Mouse (Mus musculus) hindbrain, embryonic 14.5 days (tissue): ENCODE measurements around the gene Dpagt1. TPM values are rescaled to one million over a fixed set of nuclear protein-coding genes. Genes with fewer than 3 reads are reported as not detected.

Source experiments
- ATAC-seq: fragments of 200-750 bp; cut with Nextera tagmentation; 2 replicates; pipeline ENCODE4 v1.8.0; 2017; ENCODE audit warnings: moderate number of reproducible peaks, mild to moderate bottlenecking, moderate TSS enrichment, moderate library complexity; ENCODE audit not compliant: low FRiP score
- DNase-seq: peaks from one replicate; pipeline ENCODE4 v3.0.0-alpha.2; 2015; ENCODE audit warnings: low spot score
- H3K27ac ChIP-seq: fragments of 300-500 bp; sonication (generic); 2 replicates; pipeline ENCODE4 v1.5.1; 2014; ENCODE audit warnings: mild to moderate bottlenecking, moderate library complexity
- H3K27me3 ChIP-seq: fragments of 300-500 bp; sonication (generic); 2 replicates; pipeline ENCODE4 v1.6.1; 2014; ENCODE audit warnings: mild to moderate bottlenecking, low read length, mixed read lengths; ENCODE audit not compliant: control insufficient read depth, insufficient read depth
- H3K36me3 ChIP-seq: fragments of 300-500 bp; sonication (generic); replicated peaks from 2 replicates; pipeline ENCODE4 v1.6.1; 2014; ENCODE audit not compliant: control insufficient read depth, insufficient read depth
- H3K4me1 ChIP-seq: fragments of 300-500 bp; sonication (generic); replicated peaks from 2 replicates; pipeline ENCODE4 v1.6.1; 2014; ENCODE audit warnings: antibody characterized with exemption, low read length, mixed read lengths; ENCODE audit not compliant: control insufficient read depth, insufficient read depth
- H3K4me2 ChIP-seq: fragments of 300-500 bp; sonication (generic); replicated peaks from 2 replicates; pipeline ENCODE4 v1.6.1; 2014; ENCODE audit warnings: mild to moderate bottlenecking, moderate library complexity
- H3K4me3 ChIP-seq: fragments of 300-500 bp; sonication (generic); replicated peaks from 2 replicates; pipeline ENCODE4 v1.5.1; 2014; ENCODE audit warnings: mild to moderate bottlenecking, low read length
- H3K9ac ChIP-seq: fragments of 300-500 bp; sonication (generic); 2 replicates; pipeline ENCODE4 v1.6.1; 2014
- H3K9me3 ChIP-seq: fragments of 300-500 bp; sonication (generic); 2 replicates; pipeline ENCODE4 v1.6.1; 2016; ENCODE audit warnings: low read length; ENCODE audit not compliant: control insufficient read depth
- WGBS: fragments of 180-500 bp; shearing (Covaris S2); extraction: QIAGEN DNeasy Blood & Tissue Kit; methylation state at CpG from one replicate; pipeline ENCODE4 v1.1.7; 2014; 5-methylcytosine and 5-hydroxymethylcytosine counted together
- polyA plus RNA-seq: library from polyadenylated mRNA; unstranded; fragments of >200 nt; fragmentation: Nextera tagmentation; extraction: Ambion mirVana; gene quantifications from 2 replicates; pipeline ENCODE4 v1.2.1, GENCODE M21; 2014

Dpagt1 gene
- polyA plus RNA-seq, result 34.6 and 36.1 TPM in 2 replicates

DNA sequence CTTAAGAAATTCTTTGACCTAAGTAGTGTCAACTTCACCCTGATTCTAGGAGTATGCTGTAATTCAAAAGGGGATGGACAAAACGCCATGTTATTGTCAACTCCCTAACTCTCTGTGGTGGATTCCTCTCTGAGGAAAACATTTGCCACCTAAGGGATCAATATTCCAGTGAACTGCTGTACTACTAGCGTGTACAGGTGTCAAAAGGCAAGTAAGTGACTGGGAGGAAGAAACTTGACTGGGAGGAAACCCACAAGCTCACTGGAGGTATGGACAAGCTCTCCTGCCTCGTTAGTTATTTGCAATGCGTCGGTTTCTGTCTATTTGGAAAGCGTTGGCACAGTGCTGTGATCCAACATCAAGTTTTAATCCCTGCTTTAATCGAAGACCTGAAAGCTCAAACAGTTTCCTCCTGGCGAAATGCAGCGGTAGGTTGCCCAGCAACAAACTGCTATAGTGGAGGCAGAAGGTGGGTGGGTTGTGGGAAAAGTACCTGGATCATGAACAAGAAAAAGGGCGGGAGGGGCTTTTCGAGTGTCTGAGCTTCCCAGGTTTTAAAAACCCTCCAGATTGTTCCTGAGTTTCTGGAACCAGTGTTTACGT, at the start of gene Dpagt1:
TSS of gene Dpagt1 (plus strand) at position 252 of the 603 bp plus-strand sequence.
- no peaks in the 10 kb centered on the region for H3K27me3 ChIP-seq
- H3K4me1 ChIP-seq, result peaks cover 13% of the 10 kb centered on the region
- 4% methylated on average over 12 of the region's 12 CpGs for WGBS
- peak within 1 kb of the TSS; percentile 87 for H3K27ac ChIP-seq
- H3K4me3 ChIP-seq, result peak within 1 kb of the TSS; percentile 84
- H3K4me2 ChIP-seq, result peak within 1 kb of the TSS; percentile 86
- H3K9ac ChIP-seq, result peak within 1 kb of the TSS; percentile 86
- ATAC-seq, result 0 out of 2 replicates have a peak, but pooled peaks have one; percentile 22
- H3K36me3 ChIP-seq, result peaks cover 23% of the 10 kb centered on the region
- no peaks in the 10 kb centered on the region for H3K9me3 ChIP-seq
- no peak for DNase-seq

DNA sequence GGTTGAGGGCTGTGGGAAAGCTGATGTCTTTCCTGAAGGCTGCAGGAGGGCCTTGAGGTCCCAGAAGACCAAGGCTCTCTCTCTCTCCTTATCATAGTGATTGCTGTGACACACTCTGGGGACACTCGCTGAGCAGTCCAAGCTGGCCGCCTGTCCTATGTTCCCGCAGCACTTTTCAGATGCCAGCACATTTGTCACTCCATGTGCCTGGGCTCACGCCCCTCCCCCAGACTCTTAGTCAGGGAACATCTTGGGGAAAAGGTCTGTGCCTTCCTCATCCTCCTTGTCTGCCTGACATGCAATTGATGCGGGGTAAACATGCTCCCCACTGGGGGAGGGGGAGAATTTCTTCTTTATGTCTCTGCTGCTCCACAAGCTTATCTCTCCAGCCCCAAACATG, 42.6 kb upstream of the Dpagt1 start:
- no peaks in the 10 kb centered on the region for H3K9me3 ChIP-seq
- no peak overlapping the region for H3K9ac ChIP-seq
- H3K27ac ChIP-seq, result no peak overlapping the region
- no peak for ATAC-seq
- H3K36me3 ChIP-seq, result peaks cover 48% of the 10 kb centered on the region
- 59% methylated on average over 5 of the region's 5 CpGs for WGBS
- H3K4me1 ChIP-seq, result peaks cover 11% of the 10 kb centered on the region
- H3K27me3 ChIP-seq, result no peaks in the 10 kb centered on the region
- DNase-seq, result no peak
- no peak overlapping the region for H3K4me3 ChIP-seq
- no peak overlapping the region for H3K4me2 ChIP-seq

DNA sequence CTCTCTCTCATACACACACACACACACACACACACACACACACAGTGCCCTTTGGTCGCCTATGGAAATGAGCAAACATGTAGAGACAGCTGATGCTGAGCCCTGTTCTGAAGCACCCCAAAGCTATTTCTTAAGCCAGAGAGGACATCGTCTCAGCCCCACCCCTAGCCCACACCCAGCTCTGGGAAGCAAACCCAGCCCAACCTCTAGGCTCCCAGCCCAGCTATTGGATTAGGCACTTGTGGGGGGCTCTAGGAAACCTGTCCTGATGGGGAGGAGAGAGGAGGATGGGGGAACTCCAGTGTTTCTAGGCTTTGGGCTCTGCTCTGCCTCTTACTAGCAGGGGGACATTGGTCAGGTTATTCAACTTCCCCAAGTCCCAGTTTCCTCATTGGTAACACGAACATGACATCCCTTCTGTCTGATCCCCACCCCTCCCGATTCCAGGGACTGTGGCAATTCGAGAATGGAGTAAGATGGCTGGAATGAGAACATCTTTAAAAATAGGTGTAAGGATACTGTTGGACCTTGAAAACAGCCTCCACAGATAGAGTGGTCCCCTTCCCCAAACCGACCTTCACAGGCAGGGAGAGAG, 39.5 kb upstream of the Dpagt1 start:
- DNase-seq (no peak), ATAC-seq (no peak)
- Histone ChIP-seq H3K9me3 (no peaks in the 10 kb centered on the region), H3K4me2 (peak overlapping the region; percentile 73), H3K36me3 (peaks cover 29% of the 10 kb centered on the region), H3K9ac (peak overlapping the region; percentile 81), H3K4me1 (peaks cover 24% of the 10 kb centered on the region), H3K27me3 (no peaks in the 10 kb centered on the region), H3K27ac (no peak overlapping the region), H3K4me3 (peak overlapping the region; percentile 66)
- WGBS, result 7% methylated on average over 6 of the region's 6 CpGs

DNA sequence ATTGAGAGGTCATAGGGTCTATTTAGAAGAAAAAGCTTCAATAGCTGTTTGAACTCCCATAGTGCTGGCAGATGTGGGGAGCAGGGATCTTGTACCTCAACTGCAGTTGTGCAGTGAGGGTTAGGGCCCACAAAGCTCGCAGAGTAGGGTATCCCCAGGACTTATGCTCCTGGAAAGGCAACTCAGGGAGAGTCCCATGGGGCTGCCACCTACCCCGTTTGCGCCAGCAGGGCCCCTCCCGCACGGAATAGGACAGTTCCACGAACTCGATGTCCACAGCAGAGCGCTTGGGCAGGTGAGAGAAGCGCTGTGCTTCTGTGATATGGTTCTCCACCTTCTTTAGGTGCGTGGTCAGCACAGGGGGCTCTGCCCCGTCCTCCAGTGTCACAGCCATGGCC, 38.8 kb upstream of the Dpagt1 start:
- no peak for DNase-seq
- H3K4me2 ChIP-seq, result peak overlapping the region; percentile 73
- peak; percentile 15; the same call in 1 of the 2 replicates for ATAC-seq
- peak overlapping the region; percentile 66 for H3K4me3 ChIP-seq
- peak overlapping the region; percentile 78; the same call in 1 of the 2 replicates for H3K27ac ChIP-seq
- 5% methylated on average over 11 of the region's 11 CpGs for WGBS
- no peaks in the 10 kb centered on the region for H3K9me3 ChIP-seq
- peak overlapping the region; percentile 81 for H3K9ac ChIP-seq
- H3K4me1 ChIP-seq, result peaks cover 24% of the 10 kb centered on the region
- H3K36me3 ChIP-seq, result peaks cover 27% of the 10 kb centered on the region
- H3K27me3 ChIP-seq, result no peaks in the 10 kb centered on the region

DNA sequence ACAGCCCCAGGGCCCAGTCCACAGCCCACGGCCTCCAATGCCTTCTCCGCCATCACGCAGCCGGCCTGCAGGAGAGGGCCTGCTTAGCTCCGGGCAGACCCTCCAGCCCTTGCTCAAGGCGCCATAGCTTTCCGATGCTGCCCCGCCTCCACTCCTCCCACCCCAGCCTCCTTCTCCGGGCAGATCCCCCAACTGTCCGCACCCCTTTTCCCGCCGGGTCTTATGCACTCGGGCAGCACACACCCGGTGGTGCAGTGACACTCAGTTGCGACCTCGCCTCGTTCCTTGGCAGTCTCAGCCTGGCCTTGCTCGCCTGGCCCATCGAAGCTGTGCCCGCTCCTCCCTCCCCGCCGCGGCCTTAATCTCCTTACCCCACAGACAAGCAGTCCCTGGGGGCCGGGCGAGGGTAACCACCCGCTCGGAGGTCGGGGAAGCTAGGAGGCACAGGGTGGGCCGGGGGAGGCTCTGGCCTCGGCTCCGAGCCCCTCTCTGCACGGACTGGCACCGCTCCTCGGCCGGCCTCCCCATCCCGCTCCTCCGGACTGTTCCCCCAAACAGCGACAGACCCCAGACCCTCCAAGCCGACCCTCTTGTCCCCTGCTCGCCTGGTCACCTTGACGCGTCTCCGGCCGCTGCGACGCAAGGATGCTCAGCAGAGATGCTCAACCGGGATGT, 38.3 kb upstream of the Dpagt1 start:
- WGBS, result under 1% methylated on average over 44 of the region's 47 CpGs
- no peaks in the 10 kb centered on the region for H3K9me3 ChIP-seq
- peaks cover 24% of the 10 kb centered on the region for H3K4me1 ChIP-seq
- peak overlapping the region; percentile 73 for H3K4me2 ChIP-seq
- peak; percentile 44 for DNase-seq
- ATAC-seq, result peak; percentile 61
- H3K4me3 ChIP-seq, result peak overlapping the region; percentile 66
- peaks cover 29% of the 10 kb centered on the region for H3K36me3 ChIP-seq
- H3K27me3 ChIP-seq, result no peaks in the 10 kb centered on the region
- H3K27ac ChIP-seq, result peak overlapping the region; percentile 78
- peak overlapping the region; percentile 81 for H3K9ac ChIP-seq

DNA sequence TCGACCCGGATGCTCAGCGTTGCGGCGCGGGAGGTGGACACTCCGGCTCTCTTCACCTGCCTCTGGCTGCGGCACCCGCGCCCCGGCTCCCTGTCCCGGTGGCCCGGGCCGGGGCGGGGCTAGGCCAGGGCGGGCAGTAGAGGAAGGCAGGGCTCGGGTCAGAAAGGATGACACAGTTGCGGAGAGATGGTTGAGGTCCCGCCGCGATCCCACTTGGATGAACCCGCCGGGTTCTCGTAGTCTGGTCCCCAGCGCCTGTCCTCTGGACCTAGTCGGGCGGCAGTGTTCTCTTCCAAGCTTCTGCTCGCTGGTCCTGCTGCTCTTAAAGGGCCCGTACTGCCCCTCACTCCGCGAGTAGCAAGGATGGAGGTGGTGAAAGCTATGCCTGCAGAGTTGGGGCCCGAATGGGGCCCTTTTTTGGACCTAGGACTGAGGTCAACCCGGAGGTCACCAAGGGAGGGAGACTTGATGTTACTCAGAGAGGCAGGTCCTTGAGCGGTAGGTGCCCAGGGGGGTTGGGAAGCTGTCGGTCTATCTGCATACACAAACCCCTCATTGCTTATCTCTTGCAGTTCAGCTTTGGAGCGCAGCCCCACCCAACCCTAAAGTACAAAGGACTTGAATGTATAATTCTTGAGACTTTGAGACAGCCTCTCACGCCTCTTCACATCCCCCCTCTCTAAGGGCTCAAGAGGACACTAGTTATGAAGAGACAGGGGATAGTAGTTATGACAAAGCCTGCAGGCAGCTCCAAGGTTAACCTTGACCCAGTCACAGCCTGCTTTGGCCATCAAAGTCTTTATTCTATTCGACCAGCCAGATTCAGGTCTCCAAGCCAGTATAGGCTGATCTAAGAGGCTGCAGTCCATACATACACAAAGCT, 37.5 kb upstream of the Dpagt1 start, which contains the start of gene Abcg4:
TSS of gene Abcg4 (minus strand) at position 540 of the 883 bp plus-strand sequence.
- ATAC-seq (peak; percentile 69), DNase-seq (peak; percentile 55)
- no peaks in the 10 kb centered on the region for H3K27me3 ChIP-seq
- H3K9me3 ChIP-seq, result no peaks in the 10 kb centered on the region
- peak within 1 kb of the TSS; percentile 73 for H3K4me2 ChIP-seq
- peaks cover 24% of the 10 kb centered on the region for H3K4me1 ChIP-seq
- H3K36me3 ChIP-seq, result peaks cover 36% of the 10 kb centered on the region
- peak within 1 kb of the TSS; percentile 81 for H3K9ac ChIP-seq
- H3K27ac ChIP-seq, result peak within 1 kb of the TSS; percentile 78
- WGBS, result under 1% methylated on average over 38 of the region's 38 CpGs
- H3K4me3 ChIP-seq, result peak within 1 kb of the TSS; percentile 66

DNA sequence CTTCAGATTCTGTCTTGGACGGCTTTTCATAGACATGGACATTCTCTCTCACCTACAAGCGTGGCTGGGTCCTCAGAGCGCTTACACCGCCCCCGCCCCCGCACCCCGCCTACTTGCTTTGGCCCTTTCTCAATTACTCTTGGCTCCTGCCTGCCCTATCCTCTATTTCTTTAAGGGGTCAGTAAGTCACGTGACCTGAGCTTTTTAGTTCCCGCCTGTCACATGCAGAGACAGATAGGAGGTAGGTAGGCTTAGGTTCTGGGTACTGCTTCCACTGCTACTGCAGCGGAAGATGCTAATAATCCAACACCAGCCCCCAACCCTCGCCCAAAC, 36.9 kb upstream of the Dpagt1 start:
- Histone ChIP-seq H3K4me2 (peak overlapping the region; percentile 73), H3K9me3 (no peaks in the 10 kb centered on the region), H3K9ac (peak overlapping the region; percentile 81), H3K4me1 (peaks cover 24% of the 10 kb centered on the region), H3K36me3 (peaks cover 37% of the 10 kb centered on the region), H3K4me3 (peak overlapping the region; percentile 66), H3K27me3 (no peaks in the 10 kb centered on the region), H3K27ac (no peak overlapping the region)
- 4% methylated on average over 11 of the region's 11 CpGs for WGBS
- DNase-seq (peak; percentile 30), ATAC-seq (no peak)

DNA sequence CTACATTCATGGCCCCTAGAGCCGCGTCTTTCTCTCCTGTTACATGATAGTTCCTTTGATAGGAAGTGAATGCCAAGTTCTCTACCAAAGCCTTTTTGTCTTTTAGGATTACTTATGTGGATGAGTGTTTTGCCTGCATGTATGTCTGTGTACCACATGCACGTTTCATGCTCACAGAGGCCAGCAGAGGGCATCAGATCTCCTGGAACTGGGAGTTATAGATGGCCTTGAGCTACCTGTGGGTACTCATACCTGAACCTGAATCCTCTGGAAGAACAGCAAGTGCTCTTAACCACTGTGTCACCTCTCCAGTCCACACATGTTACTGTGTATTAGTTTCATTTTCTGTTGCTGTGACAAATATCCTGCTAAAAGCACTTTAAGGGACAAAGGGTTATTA, 33.3 kb upstream of the Dpagt1 start:
- Histone ChIP-seq H3K4me2 (no peak overlapping the region), H3K36me3 (peaks cover 70% of the 10 kb centered on the region), H3K9me3 (no peaks in the 10 kb centered on the region), H3K4me1 (peaks cover 13% of the 10 kb centered on the region), H3K27me3 (no peaks in the 10 kb centered on the region), H3K9ac (no peak overlapping the region), H3K4me3 (no peak overlapping the region), H3K27ac (no peak overlapping the region)
- ATAC-seq (no peak), DNase-seq (peak; percentile 68)
- WGBS, result 74% methylated on average over 3 of the region's 3 CpGs
